Mouse (Mus musculus) kidney, adult 9 months (tissue): Measurements from ENCODE around the gene Olfr481.

Experiments used
- DNase-seq: peaks from one replicate; pipeline ENCODE4 v3.0.0; 2022

Olfr481 gene

GRCm38 (mm10) chr7:108079555-108079954 is at the start of gene Olfr481:
TSS of gene Olfr481 (plus strand) at chr7:108079855.
- DNase-seq, result no peak

GRCm38 (mm10) chr7:108033889-108034288 is 45.8 kb upstream of the Olfr481 start, which contains the start of gene Olfr478:
TSS of gene Olfr478 (minus strand) at chr7:108033989.
- no peak for DNase-seq

DNA sequence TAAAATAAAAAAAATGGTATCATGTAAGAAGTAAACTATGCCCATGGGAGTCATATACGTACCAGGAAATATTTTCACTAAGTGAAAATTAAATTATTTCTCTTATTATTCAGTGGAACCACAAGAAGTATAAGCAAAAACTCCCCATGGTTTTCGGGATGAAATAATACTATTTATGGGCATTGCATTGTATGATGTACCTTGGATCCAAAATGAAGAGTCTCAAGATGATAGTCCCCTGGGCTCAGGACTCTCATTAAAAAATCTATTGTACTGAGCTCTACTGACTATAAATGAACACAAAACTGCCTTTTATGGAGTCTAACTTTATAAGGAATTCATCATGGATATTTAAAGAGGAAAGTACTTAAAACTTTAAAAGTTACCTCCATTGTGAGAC is 29.3 kb upstream of the Olfr481 start, which contains the start of gene Olfr479:
TSS of gene Olfr479 (plus strand) at position 301 of the 400 bp plus-strand sequence.
- DNase-seq, result no peak

DNA sequence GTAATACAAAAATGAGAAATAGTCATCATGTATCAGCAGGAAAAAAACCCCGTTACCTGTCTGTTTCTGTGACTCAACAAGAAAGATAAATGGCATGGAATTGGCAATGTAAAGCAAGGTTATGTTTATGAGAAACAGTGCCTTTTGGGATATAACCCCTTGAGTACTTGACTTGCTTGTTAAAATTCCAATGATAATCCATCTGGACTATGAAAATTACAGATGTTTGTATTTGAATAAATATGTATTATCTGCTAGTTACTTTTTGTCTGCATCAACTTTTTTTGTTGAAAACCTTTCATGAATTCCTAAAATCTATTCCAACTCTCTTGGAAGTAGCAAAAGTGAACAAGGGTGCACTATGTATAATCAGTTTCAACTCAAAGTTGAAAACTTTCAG is 12.4 kb upstream of the Olfr481 start, which contains the start of gene Olfr480:
TSS of gene Olfr480 (minus strand) at position 101 of the 400 bp plus-strand sequence.
- no peak for DNase-seq

GRCm38 (mm10) chr7:108097486-108097885 is 17.8 kb downstream of the Olfr481 start, which contains the start of gene Olfr482:
TSS of gene Olfr482 (minus strand) at chr7:108097586.
- no peak for DNase-seq

GRCm38 (mm10) chr7:108100549-108100948 is 20.9 kb downstream of the Olfr481 start, which contains the start of gene Olfr483:
TSS of gene Olfr483 (plus strand) at chr7:108100849.
- no peak for DNase-seq

- DNase-seq, result no peak
Measured at GRCm38 (mm10) chr7:108120681-108121080, 41.0 kb downstream of the Olfr481 start.

DNA sequence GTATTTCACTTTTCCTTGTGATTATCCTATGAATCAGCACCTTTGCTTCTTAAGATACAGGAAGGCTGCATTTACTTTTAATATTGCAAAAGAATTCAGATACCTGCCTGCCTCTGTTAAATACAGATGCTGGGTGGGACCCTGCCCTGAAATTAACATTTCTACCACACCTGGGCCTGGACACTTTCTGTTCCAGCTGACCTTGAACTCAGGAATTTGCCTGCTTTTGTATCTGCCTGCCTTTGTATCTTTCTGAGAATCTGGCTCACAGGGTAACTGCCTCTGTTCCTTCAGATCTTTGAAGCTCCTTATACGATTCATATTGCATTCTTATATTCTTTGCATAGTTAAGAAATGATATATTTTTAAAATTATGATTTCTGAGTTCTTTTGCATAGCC is 41.8 kb downstream of the Olfr481 start:
- no peak for DNase-seq

- no peak for DNase-seq
Measured at GRCm38 (mm10) chr7:108127349-108127748, 47.7 kb downstream of the Olfr481 start, which contains the start of gene Olfr484. TSS of gene Olfr484 (minus strand) at chr7:108127449.
